Mouse (Mus musculus) olfactory bulb, adult 2 months (tissue): ENCODE results near the gene Smoc2. TPM values are rescaled to one million over a fixed set of nuclear protein-coding genes. Genes with fewer than 3 reads are reported as not detected.

Source experiments
- H3K27ac ChIP-seq: fragments of 200-500 bp; 2 replicates; pipeline ENCODE4 v1.5.1; 2012; ENCODE audit warnings: low read depth, low read length; ENCODE audit not compliant: insufficient read depth
- H3K4me1 ChIP-seq: fragments of 200-500 bp; 2 replicates; pipeline ENCODE4 v1.6.1; 2012; ENCODE audit warnings: low read length; ENCODE audit not compliant: control insufficient read depth, insufficient read depth
- H3K4me3 ChIP-seq: fragments of 200-500 bp; 2 replicates; pipeline ENCODE4 v1.5.1; 2012; ENCODE audit warnings: mild to moderate bottlenecking, low read depth, low read length, moderate library complexity; ENCODE audit not compliant: insufficient read depth
- CTCF ChIP-seq: fragments of 200-500 bp; IDR thresholded peaks from 2 replicates; pipeline ENCODE4 v1.5.1; 2012; ENCODE audit warnings: low read depth, mild to moderate bottlenecking, low read length, moderate library complexity; ENCODE audit not compliant: insufficient read depth
- POLR2A ChIP-seq: fragments of 200-500 bp; IDR thresholded peaks from 2 replicates; pipeline ENCODE4 v1.6.1; 2012; ENCODE audit warnings: mild to moderate bottlenecking, low read depth, low read length, moderate library complexity; ENCODE audit not compliant: insufficient read depth
- WGBS: fragments of 180-500 bp; shearing (Covaris S2); methylation state at CpG from one replicate; pipeline ENCODE4 v1.1.7; 2018; 5-methylcytosine and 5-hydroxymethylcytosine counted together
- polyA plus RNA-seq: library from polyadenylated mRNA; stranded (reverse); fragments of >200 nt; gene quantifications from 2 replicates; pipeline ENCODE4 v1.2.4, GENCODE M21; 2012; ENCODE audit warnings: low replicate concordance; ENCODE audit not compliant: missing spikeins, insufficient read depth, insufficient read length

Gene Smoc2
- polyA plus RNA-seq, 1 experiment = not detected

DNA sequence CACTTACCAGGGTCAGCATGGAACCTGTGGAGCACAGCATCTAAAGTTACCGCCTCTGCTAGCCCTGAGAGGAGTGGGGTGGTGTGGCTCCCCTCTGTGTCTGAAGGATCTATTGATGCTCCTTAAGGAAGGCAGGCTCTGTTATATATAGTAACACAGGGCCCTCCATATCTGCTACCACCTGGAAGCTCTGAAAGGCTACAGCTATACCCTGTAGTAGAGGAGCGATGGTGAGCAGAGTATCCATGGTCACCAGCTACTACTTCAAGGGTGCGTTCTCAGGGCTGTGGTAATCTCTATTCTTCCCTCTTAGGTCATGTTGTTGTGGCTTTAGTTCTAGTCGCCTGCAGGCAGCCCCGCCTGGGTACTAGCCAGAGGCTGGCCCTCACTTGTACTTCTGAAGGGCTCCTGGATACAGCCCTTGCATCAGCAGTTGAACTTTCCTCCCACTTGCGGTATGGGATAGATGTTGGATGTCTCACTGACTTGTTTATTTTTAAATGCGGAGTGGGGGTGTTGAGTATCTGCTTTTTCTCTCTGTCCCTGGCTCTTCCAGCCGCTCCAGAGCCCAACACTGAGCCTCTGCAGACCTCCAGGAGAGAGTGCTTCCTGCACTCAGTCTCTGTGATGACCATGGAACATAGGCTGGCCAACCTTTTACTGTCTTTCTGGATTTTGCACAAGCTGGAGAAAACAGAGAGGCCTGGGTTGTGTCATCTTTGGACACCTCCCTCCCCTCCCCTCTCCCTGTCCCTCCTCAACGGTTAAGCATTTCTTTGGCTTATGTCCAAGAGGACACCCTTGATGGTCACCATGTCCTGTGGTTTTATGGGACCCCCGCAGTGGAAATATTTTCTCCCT lies 74.1 kb downstream of the Smoc2 start:
- TF ChIP-seq POLR2A (no peak), CTCF (no peak)
- no peak overlapping the region for H3K27ac ChIP-seq
- no peaks in the 10 kb centered on the region for H3K4me1 ChIP-seq
- 85% methylated on average over 10 of the region's 10 CpGs for WGBS
- H3K4me3 ChIP-seq = no peak overlapping the region

DNA sequence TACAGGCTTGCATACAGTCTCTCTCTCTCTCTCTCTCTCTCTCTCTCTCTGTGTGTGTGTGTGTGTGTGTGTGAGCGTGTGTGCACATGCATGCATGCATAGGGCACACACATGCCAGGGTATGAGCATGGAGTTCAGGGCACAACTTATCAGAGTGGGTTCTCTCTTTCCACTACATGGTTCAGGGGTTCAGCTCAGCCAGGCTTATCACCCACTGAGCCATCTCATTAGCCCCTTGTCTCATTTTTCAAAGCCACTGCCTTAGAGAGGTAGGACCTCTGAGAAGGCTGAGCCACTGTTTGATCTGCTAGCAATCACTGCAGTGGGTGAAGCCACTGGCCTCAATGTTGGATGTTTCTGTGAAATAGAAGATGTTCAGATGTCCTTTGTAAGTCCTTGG lies 82.2 kb downstream of the Smoc2 start:
- Histone ChIP-seq H3K4me3 (no peak overlapping the region), H3K27ac (no peak overlapping the region), H3K4me1 (no peaks in the 10 kb centered on the region)
- TF ChIP-seq CTCF (no peak), POLR2A (no peak)
- 92% methylated on average over 1 of the region's 1 CpGs for WGBS

- no peak overlapping the region for H3K4me3 ChIP-seq
- TF ChIP-seq CTCF (no peak), POLR2A (no peak)
- H3K27ac ChIP-seq = no peak overlapping the region
- WGBS = 65% methylated on average over 5 of the region's 5 CpGs
- peaks cover 8% of the 10 kb centered on the region for H3K4me1 ChIP-seq
These were observed 91.2 kb downstream of the Smoc2 start for GRCm38 (mm10) chr17:14370476-14370875.

DNA sequence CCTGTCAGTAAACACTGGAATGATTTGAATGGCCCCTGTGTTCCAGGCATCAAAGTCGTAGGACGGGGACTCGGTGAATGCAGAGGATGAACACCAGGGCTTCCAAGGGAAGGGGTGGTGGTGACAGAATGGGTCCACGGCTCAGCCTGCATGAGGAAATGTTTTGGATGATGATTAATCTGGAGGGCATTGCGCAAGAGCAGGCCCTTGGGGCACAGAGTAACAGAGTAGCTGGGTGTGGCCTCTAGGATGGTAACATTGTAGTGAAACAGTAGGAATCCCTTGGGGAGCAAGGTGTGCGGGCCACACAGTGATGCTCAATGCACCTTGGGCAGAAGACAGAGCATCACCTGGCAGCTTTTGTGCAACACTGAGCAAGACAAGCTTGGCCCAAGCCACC lies 92.3 kb downstream of the Smoc2 start:
- no peak for TF ChIP-seq POLR2A
- TF ChIP-seq CTCF = no peak
- Histone ChIP-seq H3K27ac (no peak overlapping the region), H3K4me1 (peaks cover 8% of the 10 kb centered on the region), H3K4me3 (no peak overlapping the region)
- WGBS = 90% methylated on average over 6 of the region's 6 CpGs

GRCm38 (mm10) chr17:14372324-14373145 lies 93.2 kb downstream of the Smoc2 start:
- 31% methylated on average over 25 of the region's 25 CpGs for WGBS
- H3K4me1 ChIP-seq = peaks cover 8% of the 10 kb centered on the region
- TF ChIP-seq CTCF (no peak), POLR2A (no peak)

DNA sequence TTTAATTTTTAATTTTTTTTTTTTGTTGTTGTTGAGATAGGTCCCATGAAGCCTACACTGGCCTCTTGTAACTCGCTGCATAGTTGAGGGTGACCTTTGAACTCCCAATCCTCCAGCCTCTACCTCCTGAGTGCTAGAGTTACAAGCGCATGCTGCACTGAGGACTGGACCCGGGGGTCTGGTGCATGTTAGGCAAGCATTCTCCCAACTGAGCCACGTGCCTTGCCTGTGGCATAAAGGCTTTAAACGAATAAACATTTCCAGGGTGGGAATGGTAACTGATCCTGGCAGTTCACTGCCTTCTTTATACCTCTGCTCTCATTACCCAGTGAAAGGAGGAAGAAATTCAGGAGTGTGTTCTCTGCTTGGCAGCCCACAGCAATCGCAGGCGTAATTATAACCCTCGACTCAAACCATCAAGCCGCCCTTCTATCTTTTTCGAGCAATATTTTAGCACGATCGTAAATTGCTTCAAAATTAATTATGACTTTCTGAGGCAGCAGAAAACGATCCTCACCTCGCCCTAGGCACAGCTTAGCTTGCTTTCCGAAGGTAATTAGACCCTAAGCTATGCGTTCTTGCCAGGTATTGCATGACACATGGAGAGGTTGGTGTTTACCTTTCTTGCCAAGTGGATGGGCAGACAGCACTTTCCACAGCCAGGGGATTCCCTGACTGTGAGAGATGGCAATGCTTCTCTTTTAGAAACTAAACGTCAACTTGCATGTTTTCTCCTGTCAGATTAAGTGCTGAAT lies 99.6 kb downstream of the Smoc2 start:
- no peak for TF ChIP-seq POLR2A
- no peak for TF ChIP-seq CTCF
- WGBS = 47% methylated on average over 17 of the region's 17 CpGs
- Histone ChIP-seq H3K4me3 (no peak overlapping the region), H3K4me1 (0 out of 2 replicates have a peak, but pooled peaks cover 2% of the 10 kb centered on the region), H3K27ac (no peak overlapping the region)

More at GRCm38 (mm10) chr17:14372324-14373145, 93.2 kb downstream of the Smoc2 start:
- no peak overlapping the region for H3K27ac ChIP-seq
- no peak overlapping the region for H3K4me3 ChIP-seq

GRCm38 (mm10) chr17:14379518-14379917 lies 100.2 kb downstream of the Smoc2 start:
- 0 out of 2 replicates have a peak, but pooled peaks cover 2% of the 10 kb centered on the region for H3K4me1 ChIP-seq
- no peak overlapping the region for H3K4me3 ChIP-seq
- no peak overlapping the region for H3K27ac ChIP-seq
- TF ChIP-seq CTCF = no peak
- no peak for TF ChIP-seq POLR2A
- WGBS = 92% methylated on average over 2 of the region's 2 CpGs

GRCm38 (mm10) chr17:14379966-14380365 lies 100.7 kb downstream of the Smoc2 start:
- TF ChIP-seq CTCF (no peak), POLR2A (no peak)
- Histone ChIP-seq H3K4me1 (0 out of 2 replicates have a peak, but pooled peaks cover 2% of the 10 kb centered on the region), H3K4me3 (no peak overlapping the region), H3K27ac (no peak overlapping the region)
- WGBS = 89% methylated on average over 3 of the region's 3 CpGs

DNA sequence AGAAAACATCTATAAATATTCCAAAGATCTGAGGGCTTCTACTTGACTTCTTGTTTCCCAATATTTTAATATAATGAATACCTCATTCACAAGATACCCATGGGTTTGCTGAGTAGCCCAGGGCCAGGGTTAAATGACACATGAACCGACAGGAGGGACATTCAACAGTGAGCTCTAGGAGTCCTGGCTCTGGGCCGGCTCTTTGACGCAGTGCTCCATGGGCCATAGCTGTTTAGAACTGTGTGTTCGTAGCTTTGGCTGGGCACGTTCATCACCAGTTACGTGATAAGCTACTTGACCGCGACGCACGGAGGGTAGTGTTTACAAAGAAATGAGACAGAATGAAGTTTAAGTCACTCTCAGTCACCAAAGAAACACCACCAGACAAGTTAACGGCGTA lies 101.2 kb downstream of the Smoc2 start:
- WGBS = 90% methylated on average over 12 of the region's 12 CpGs
- TF ChIP-seq POLR2A (no peak), CTCF (no peak)
- Histone ChIP-seq H3K4me3 (no peak overlapping the region), H3K4me1 (0 out of 2 replicates have a peak, but pooled peaks cover 2% of the 10 kb centered on the region), H3K27ac (no peak overlapping the region)
